Mouse (Mus musculus) liver, postnatal 0 days (tissue): Measurements from ENCODE around the gene Rnf181. TPM values are rescaled to one million over a fixed set of nuclear protein-coding genes. Genes with fewer than 3 reads are reported as not detected.

Source experiments
- ATAC-seq: fragments of 200-750 bp; cut with Nextera tagmentation; 2 replicates; pipeline ENCODE4 v1.8.0; 2017; ENCODE audit warnings: mild to moderate bottlenecking, moderate library complexity
- DNase-seq: peaks from one replicate; pipeline ENCODE4 v3.0.0-alpha.2; 2016
- H3K27ac ChIP-seq: fragments of 300-500 bp; sonication (generic); 2 replicates; pipeline ENCODE4 v1.5.1; 2014; ENCODE audit warnings: antibody characterized with exemption, moderate library complexity, mild to moderate bottlenecking, low read depth
- H3K27me3 ChIP-seq: fragments of 300-500 bp; sonication (generic); 2 replicates; pipeline ENCODE4 v1.6.1; 2014; ENCODE audit warnings: low read length, control low read depth, mixed read lengths; ENCODE audit not compliant: insufficient read depth
- H3K36me3 ChIP-seq: fragments of 300-500 bp; sonication (generic); replicated peaks from 2 replicates; pipeline ENCODE4 v1.6.1; 2014; ENCODE audit warnings: mild to moderate bottlenecking, control low read depth, low read length, moderate library complexity, mixed read lengths; ENCODE audit not compliant: insufficient read depth
- H3K4me1 ChIP-seq: fragments of 300-500 bp; sonication (generic); 2 replicates; pipeline ENCODE4 v1.6.1; 2014; ENCODE audit warnings: antibody characterized with exemption, mild to moderate bottlenecking, control low read depth; ENCODE audit not compliant: insufficient read depth
- H3K4me2 ChIP-seq: fragments of 300-500 bp; sonication (generic); 2 replicates; pipeline ENCODE4 v1.6.1; 2014; ENCODE audit warnings: low read depth, mild to moderate bottlenecking, low read length, moderate library complexity, mixed read lengths
- H3K4me3 ChIP-seq: fragments of 300-500 bp; sonication (generic); 2 replicates; pipeline ENCODE4 v1.5.1; 2014; ENCODE audit warnings: low read depth, low read length
- H3K9ac ChIP-seq: fragments of 300-500 bp; sonication (generic); replicated peaks from 2 replicates; pipeline ENCODE4 v1.6.1; 2014; ENCODE audit warnings: mild to moderate bottlenecking, moderate library complexity
- H3K9me3 ChIP-seq: fragments of 300-500 bp; sonication (generic); 2 replicates; pipeline ENCODE4 v1.6.1; 2016; ENCODE audit warnings: mild to moderate bottlenecking, control low read depth, low read length, mixed read lengths
- CTCF ChIP-seq: sonication (generic); IDR thresholded peaks from 2 replicates; pipeline ENCODE4 v1.5.1; 2016; ENCODE audit warnings: antibody characterized with exemption, low read depth
- EP300 ChIP-seq: IDR thresholded peaks from 2 replicates; pipeline ENCODE4 v1.6.1; 2016; ENCODE audit warnings: antibody characterized with exemption, low read depth, mild to moderate bottlenecking
- WGBS: fragments of 180-500 bp; shearing (Covaris S2); extraction: QIAGEN DNeasy Blood & Tissue Kit; methylation state at CpG from one replicate; pipeline ENCODE4 v1.1.7; 2014; ENCODE audit not compliant: insufficient replicate concordance; 5-methylcytosine and 5-hydroxymethylcytosine counted together
- polyA plus RNA-seq: library from polyadenylated mRNA; unstranded; fragments of >200 nt; fragmentation: Nextera tagmentation; extraction: Ambion mirVana; gene quantifications from 2 replicates; pipeline ENCODE4 v1.2.1, GENCODE M21; 2015

Gene Rnf181
- polyA plus RNA-seq, 1 experiment from 2014 or later = 63.2 TPM

GRCm38 (mm10) chr6:72359891-72360598 is 6.7 kb downstream of the Rnf181 start:
- no peak for ATAC-seq
- DNase-seq = no peak
- Histone ChIP-seq H3K4me3 (no peak overlapping the region), H3K27ac (0 out of 2 replicates have a peak overlapping the region, but pooled peaks have one; percentile 55), H3K27me3 (peaks cover 7% of the 10 kb centered on the region), H3K9ac (no peak overlapping the region; the same call in 1 of the 2 replicates), H3K4me2 (peak overlapping the region; percentile 89), H3K4me1 (peaks cover 40% of the 10 kb centered on the region), H3K9me3 (no peaks in the 10 kb centered on the region), H3K36me3 (peaks cover 41% of the 10 kb centered on the region)
- WGBS = 58% methylated on average over 11 of the region's 11 CpGs
- TF ChIP-seq CTCF (no peak), EP300 (no peak)

GRCm38 (mm10) chr6:72359343-72359742 is 7.4 kb downstream of the Rnf181 start:
- ATAC-seq (no peak), DNase-seq (no peak)
- H3K27ac ChIP-seq = peak overlapping the region; percentile 55; the same call in 1 of the 2 replicates
- H3K4me1 ChIP-seq = peaks cover 47% of the 10 kb centered on the region
- peaks cover 7% of the 10 kb centered on the region for H3K27me3 ChIP-seq
- no peak overlapping the region for H3K4me2 ChIP-seq
- peaks cover 41% of the 10 kb centered on the region for H3K36me3 ChIP-seq
- no peak overlapping the region for H3K4me3 ChIP-seq
- WGBS = 64% methylated on average over 2 of the region's 2 CpGs
- H3K9me3 ChIP-seq = no peaks in the 10 kb centered on the region
- H3K9ac ChIP-seq = 0 out of 2 replicates have a peak overlapping the region, but pooled peaks have one; percentile 7
- no peak for TF ChIP-seq EP300
- no peak for TF ChIP-seq CTCF

GRCm38 (mm10) chr6:72358086-72358764 is 8.5 kb downstream of the Rnf181 start:
- TF ChIP-seq EP300 = no peak
- Histone ChIP-seq H3K9ac (no peak overlapping the region), H3K9me3 (no peaks in the 10 kb centered on the region), H3K27me3 (peaks cover 7% of the 10 kb centered on the region), H3K36me3 (peaks cover 41% of the 10 kb centered on the region), H3K27ac (no peak overlapping the region), H3K4me3 (no peak overlapping the region), H3K4me1 (peaks cover 51% of the 10 kb centered on the region), H3K4me2 (peak overlapping the region; percentile 91)
- no peak for DNase-seq
- 74% methylated on average over 10 of the region's 10 CpGs for WGBS
- no peak for ATAC-seq

- H3K4me1 ChIP-seq = peaks cover 51% of the 10 kb centered on the region
- no peak overlapping the region for H3K9ac ChIP-seq
- peaks cover 41% of the 10 kb centered on the region for H3K36me3 ChIP-seq
- H3K27ac ChIP-seq = no peak overlapping the region
- peak overlapping the region; percentile 91 for H3K4me2 ChIP-seq
- DNase-seq (no peak), ATAC-seq (no peak)
- whole genome bisulfite sequencing = 65% methylated on average over 5 of the region's 5 CpGs
- no peaks in the 10 kb centered on the region for H3K9me3 ChIP-seq
- no peak overlapping the region for H3K4me3 ChIP-seq
- peaks cover 7% of the 10 kb centered on the region for H3K27me3 ChIP-seq
- TF ChIP-seq EP300 = peak; percentile 82
- no peak for TF ChIP-seq CTCF
These were observed 9.3 kb downstream of the Rnf181 start for GRCm38 (mm10) chr6:72357164-72358079.

GRCm38 (mm10) chr6:72356001-72356532 is 10.7 kb downstream of the Rnf181 start:
- peak overlapping the region; percentile 68 for H3K27ac ChIP-seq
- H3K4me1 ChIP-seq = peaks cover 54% of the 10 kb centered on the region
- H3K9me3 ChIP-seq = no peaks in the 10 kb centered on the region
- H3K27me3 ChIP-seq = peaks cover 7% of the 10 kb centered on the region
- ATAC-seq (peak; percentile 24), DNase-seq (no peak)
- TF ChIP-seq CTCF (no peak), EP300 (no peak)
- H3K4me3 ChIP-seq = peak overlapping the region; percentile 69
- peak overlapping the region; percentile 61 for H3K9ac ChIP-seq
- peak overlapping the region; percentile 91 for H3K4me2 ChIP-seq
- WGBS = 54% methylated on average over 6 of the region's 8 CpGs
- peaks cover 45% of the 10 kb centered on the region for H3K36me3 ChIP-seq
